Mouse (Mus musculus) thymus, postnatal 14 days (tissue): ENCODE data around the gene Zfp213.
"Not testable (repeated sequence)": the region's sequence is repeated elsewhere in the genome, so short reads cannot be mapped to it uniquely, and the experiment has no call there.

Experiments
- DNase-seq: peaks from one replicate; pipeline ENCODE4 v3.0.0; 2021

Zfp213 gene

GRCm38 (mm10) chr17:23543325-23543724 lies 20.7 kb downstream of the Zfp213 start:
- no peak for DNase-seq

DNA sequence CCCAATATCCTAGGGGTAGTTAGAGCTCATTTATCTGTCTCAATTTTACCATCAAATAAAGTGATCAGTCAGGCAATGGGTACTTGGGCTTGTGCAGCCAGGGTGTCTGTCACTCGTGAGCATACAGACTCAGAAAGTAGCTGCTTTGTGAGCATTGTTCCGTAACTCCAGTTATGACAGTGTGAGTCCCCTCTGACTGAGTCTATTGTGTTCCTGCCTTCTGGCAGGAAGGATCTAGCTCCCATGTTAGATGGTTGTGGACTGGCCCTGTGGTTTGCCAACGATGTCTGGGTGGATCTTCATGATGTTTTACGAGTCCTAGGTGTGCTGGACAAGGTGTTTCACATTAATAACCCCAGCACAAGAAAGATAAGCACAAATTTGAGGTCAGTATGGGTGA lies 21.2 kb downstream of the Zfp213 start:
- no peak for DNase-seq

GRCm38 (mm10) chr17:23542004-23542720 lies 21.9 kb downstream of the Zfp213 start:
- no peak for DNase-seq

- no peak for DNase-seq
These were observed 23.2 kb downstream of the Zfp213 start for GRCm38 (mm10) chr17:23540605-23541475.

DNA sequence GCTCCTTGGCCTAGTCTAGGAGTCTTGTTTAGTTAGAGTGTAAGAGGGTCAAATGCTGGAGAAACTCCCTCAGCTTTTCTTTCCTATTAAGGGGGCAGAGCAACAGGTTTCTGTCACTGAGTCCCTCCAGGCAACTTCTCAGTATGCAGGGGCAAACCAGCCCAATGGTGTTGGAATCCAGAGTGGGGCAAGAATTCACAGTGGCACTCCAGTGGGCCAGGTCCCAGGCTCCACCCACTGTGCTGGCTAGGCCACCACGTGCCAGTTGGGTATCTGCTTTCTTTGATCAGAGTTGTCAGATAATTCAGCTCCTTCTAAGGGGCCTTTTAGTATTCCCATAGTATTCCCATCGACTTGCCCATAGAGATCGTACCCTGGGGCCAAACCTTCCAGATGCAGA lies 23.9 kb downstream of the Zfp213 start:
- no peak for DNase-seq

GRCm38 (mm10) chr17:23539608-23540007 lies 24.4 kb downstream of the Zfp213 start:
- no peak for DNase-seq

GRCm38 (mm10) chr17:23538299-23539015 lies 25.6 kb downstream of the Zfp213 start:
- no peak for DNase-seq

- no peak for DNase-seq
These were observed 26.3 kb downstream of the Zfp213 start for GRCm38 (mm10) chr17:23537554-23538255.

DNA sequence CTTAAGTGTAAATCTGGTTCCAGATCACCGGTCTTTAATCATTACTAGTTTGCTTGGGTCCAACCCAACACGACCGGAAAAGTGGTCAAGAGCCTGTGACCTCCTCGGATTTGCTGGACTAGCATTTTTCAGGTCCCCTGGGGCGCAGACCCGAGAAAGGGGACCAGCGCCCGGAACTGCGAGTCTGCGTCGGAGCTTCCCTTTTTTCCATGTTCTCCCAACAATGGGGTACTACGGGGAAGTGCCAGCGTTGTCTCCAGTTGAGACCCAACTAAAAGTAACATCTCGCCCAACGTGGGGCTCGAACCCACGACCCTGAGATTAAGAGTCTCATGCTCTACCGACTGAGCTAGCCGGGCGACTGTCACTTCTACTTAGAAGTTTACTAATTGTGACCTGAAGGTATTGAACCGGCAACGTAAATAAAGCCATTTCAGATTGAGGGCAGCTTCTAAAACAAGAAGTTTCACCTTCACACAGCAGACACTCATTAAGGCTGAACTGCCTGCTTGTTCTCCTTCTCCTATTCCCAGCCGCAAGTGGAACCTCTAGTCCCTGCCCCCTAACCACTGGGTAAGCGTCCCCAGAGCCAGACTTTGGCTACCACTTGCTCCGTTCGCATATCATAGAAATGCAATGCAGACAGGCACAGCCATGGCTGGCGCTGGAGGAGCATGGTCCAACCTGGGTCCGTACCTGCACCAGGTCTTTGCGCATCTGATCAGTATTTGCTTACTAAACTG lies 28.8 kb downstream of the Zfp213 start:
- not testable (repeated sequence) for DNase-seq

- DNase-seq, result not testable (repeated sequence)
These were observed 30.2 kb downstream of the Zfp213 start for GRCm38 (mm10) chr17:23533591-23534490.

DNA sequence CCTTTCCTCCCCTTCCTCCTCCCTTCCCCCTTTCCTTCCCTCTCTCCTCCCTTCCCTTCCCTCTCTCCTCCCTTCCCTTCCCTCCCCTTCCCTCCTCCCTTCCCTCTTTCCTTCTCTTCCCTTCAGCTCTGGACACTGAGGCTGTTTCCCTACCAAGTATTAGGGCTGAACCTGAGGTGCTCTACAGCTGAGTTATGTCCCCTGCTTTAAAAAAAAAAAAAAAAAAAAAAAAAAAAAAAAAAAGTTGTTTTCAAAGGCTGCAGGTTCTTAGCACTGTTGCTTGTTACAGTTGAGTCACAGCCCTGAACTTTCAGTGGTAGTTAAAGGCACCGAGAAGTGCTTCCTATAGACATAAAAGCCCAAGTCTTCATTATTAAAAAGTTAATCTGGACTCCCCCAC lies 32.6 kb downstream of the Zfp213 start:
- DNase-seq, result not testable (repeated sequence)

DNA sequence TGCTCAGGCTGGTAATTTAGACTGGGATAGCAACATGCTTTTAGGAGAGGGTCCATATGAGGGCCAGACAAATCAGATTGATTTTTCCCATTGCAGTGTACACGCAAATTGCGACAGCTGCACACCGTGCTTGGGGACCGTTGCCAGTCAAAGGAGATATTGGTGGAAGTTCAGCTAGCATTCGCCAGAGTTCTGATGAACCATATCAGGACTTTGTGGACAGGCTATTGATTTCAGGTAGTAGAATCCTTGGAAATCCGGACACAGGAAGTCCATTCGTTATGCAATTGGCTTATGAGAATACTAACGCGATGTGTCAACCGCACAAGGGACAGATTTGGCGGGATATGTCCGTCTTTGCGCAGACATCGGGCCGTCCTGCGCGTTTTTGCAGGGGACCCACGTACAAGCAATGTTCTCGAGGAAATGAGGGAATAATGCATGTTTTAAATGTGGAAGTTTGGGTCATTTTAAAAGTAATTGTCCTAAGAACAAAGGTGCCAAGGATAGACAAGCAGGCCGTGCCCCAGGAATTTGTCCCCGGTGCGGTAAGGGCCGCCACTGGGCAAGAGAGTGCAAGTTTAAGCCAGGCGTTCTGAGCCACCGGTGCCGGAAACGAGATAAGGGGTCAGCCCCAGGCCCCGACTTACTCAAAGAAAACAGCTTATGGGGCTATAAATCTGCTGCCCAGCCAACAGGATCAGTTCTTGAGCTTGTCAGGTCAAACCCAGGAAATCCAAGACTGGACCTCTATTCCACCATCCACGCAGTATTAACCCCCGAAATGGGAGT lies 40.9 kb downstream of the Zfp213 start:
- not testable (repeated sequence) for DNase-seq

- no peak for DNase-seq
These were observed 45.2 kb downstream of the Zfp213 start for GRCm38 (mm10) chr17:23518701-23519423.
